Mouse (Mus musculus) embryonic facial prominence, embryonic 12.5 days (tissue): ENCODE measurements around the gene Syne3. TPM values are rescaled to one million over a fixed set of nuclear protein-coding genes. Genes with fewer than 3 reads are reported as not detected.

Experiments
- ATAC-seq: fragments of 200-750 bp; cut with Nextera tagmentation; 2 replicates; pipeline ENCODE4 v1.8.0; 2017; ENCODE audit not compliant: insufficient number of reproducible peaks, insufficient read depth, low FRiP score, low TSS enrichment
- H3K27ac ChIP-seq: fragments of 300-500 bp; sonication (generic); 2 replicates; pipeline ENCODE4 v1.5.1; 2016; ENCODE audit warnings: mild to moderate bottlenecking
- H3K27me3 ChIP-seq: fragments of 300-500 bp; sonication (generic); 2 replicates; pipeline ENCODE4 v1.6.1; 2016; ENCODE audit warnings: mild to moderate bottlenecking, moderate library complexity
- H3K36me3 ChIP-seq: fragments of 300-500 bp; sonication (generic); 2 replicates; pipeline ENCODE4 v1.6.1; 2016; ENCODE audit warnings: mild to moderate bottlenecking
- H3K4me1 ChIP-seq: fragments of 300-500 bp; sonication (generic); 2 replicates; pipeline ENCODE4 v1.6.1; 2016
- H3K4me2 ChIP-seq: fragments of 300-500 bp; sonication (generic); replicated peaks from 2 replicates; pipeline ENCODE4 v1.6.1; 2016; ENCODE audit warnings: mild to moderate bottlenecking, moderate library complexity
- H3K4me3 ChIP-seq: fragments of 300-500 bp; sonication (generic); 2 replicates; pipeline ENCODE4 v1.5.1; 2016; ENCODE audit warnings: mild to moderate bottlenecking
- H3K9ac ChIP-seq: fragments of 300-500 bp; sonication (generic); 2 replicates; pipeline ENCODE4 v1.6.1; 2016; ENCODE audit warnings: mild to moderate bottlenecking, moderate library complexity
- H3K9me3 ChIP-seq: fragments of 300-500 bp; sonication (generic); 2 replicates; pipeline ENCODE4 v1.6.1; 2016; ENCODE audit warnings: mild to moderate bottlenecking, moderate library complexity
- WGBS: fragments of 180-500 bp; shearing (Covaris S2); methylation state at CpG from one replicate; pipeline ENCODE4 v1.1.7; 2016; 5-methylcytosine and 5-hydroxymethylcytosine counted together
- polyA plus RNA-seq: library from polyadenylated mRNA; unstranded; fragments of >200 nt; fragmentation: Nextera tagmentation; extraction: Ambion mirVana; gene quantifications from 2 replicates; pipeline ENCODE4 v1.2.1, GENCODE M21; 2016

Syne3 gene
- polyA plus RNA-seq, 1 experiment from 2014 or later: 0.79 TPM

DNA sequence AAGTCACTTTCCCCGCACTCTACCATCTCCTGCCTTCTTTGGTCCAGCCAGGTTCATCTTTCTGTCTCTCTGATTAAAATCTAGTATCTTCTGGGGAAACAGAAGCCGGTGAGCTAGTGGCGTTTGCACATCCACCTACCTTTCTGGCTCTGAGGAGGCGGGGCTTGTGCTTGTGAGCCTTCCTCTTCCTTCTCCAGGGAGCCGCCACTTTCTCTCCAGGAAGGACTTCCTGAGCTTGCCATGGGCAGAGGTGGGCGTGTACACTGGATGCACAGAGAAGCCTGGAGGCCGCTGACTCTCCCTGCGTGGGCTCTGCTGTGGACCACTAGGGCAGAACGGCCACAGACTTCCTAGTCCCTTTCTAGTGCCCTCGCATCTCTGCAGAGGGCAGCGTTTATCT is 110.4 kb downstream of the Syne3 start:
- 56% methylated on average over 11 of the region's 11 CpGs for WGBS
- Histone ChIP-seq H3K4me1 (peaks cover 29% of the 10 kb centered on the region), H3K27ac (no peak overlapping the region), H3K9ac (no peak overlapping the region), H3K4me3 (no peak overlapping the region), H3K9me3 (no peaks in the 10 kb centered on the region), H3K4me2 (no peak overlapping the region), H3K27me3 (no peaks in the 10 kb centered on the region), H3K36me3 (no peaks in the 10 kb centered on the region)
- ATAC-seq: no peak

DNA sequence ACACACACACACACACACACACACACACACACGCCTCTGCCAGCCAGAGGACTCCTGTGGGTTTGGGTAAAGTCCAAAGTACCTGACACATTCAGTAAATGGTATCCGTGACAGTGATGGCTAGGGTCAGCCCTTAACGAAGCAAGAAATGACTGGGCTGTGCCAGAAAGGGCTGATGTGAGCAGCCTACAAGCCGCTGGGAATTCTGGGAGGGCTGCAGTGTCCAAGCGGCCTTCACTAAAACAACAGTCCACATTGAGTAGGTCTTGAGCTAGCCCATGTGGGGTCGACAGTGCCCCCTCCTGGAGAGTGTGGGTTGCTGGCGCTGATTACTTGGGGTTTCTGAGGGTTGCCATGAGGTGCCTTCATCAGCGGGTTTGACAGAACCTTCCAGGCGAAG is 110.9 kb downstream of the Syne3 start:
- H3K27me3 ChIP-seq: no peaks in the 10 kb centered on the region
- H3K4me2 ChIP-seq: no peak overlapping the region
- no peak for ATAC-seq
- H3K27ac ChIP-seq: no peak overlapping the region
- no peak overlapping the region for H3K9ac ChIP-seq
- H3K36me3 ChIP-seq: no peaks in the 10 kb centered on the region
- WGBS: 76% methylated on average over 9 of the region's 9 CpGs
- peaks cover 24% of the 10 kb centered on the region for H3K4me1 ChIP-seq
- H3K4me3 ChIP-seq: no peak overlapping the region
- no peaks in the 10 kb centered on the region for H3K9me3 ChIP-seq

DNA sequence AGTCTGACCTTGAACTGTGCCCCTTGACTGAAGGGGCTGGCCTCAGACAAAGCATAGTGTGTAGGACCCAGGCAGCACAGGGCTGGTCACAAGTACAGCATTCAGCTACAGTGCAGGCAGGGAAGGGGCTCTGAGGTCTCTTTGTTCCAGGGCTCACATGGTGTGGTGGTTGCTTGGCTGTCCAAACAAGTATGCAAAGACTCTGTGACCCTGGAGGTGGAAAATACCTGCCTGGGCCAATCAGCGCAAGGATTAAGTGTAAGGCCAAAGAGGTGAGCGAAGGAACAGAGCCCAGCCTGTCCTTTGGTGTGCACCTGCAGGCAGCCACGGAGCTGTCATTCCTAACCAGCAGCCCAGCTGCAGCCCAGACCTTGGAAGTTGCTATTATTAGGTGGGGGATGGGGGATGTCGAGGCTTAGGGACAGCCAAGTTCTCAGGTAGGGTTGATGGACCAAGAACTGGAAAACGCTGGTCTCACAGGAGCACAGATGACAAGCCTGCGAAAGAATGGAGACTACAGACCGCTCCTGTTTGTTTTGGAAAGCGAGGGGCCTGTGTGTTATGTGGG is 112.5 kb downstream of the Syne3 start:
- H3K4me2 ChIP-seq: no peak overlapping the region
- H3K4me3 ChIP-seq: no peak overlapping the region
- H3K9ac ChIP-seq: no peak overlapping the region
- ATAC-seq: peak; percentile 84
- H3K27ac ChIP-seq: peak overlapping the region; percentile 41; the same call in 1 of the 2 replicates
- H3K27me3 ChIP-seq: no peaks in the 10 kb centered on the region
- no peaks in the 10 kb centered on the region for H3K36me3 ChIP-seq
- H3K4me1 ChIP-seq: peaks cover 21% of the 10 kb centered on the region
- WGBS: 41% methylated on average over 8 of the region's 8 CpGs
- H3K9me3 ChIP-seq: no peaks in the 10 kb centered on the region

DNA sequence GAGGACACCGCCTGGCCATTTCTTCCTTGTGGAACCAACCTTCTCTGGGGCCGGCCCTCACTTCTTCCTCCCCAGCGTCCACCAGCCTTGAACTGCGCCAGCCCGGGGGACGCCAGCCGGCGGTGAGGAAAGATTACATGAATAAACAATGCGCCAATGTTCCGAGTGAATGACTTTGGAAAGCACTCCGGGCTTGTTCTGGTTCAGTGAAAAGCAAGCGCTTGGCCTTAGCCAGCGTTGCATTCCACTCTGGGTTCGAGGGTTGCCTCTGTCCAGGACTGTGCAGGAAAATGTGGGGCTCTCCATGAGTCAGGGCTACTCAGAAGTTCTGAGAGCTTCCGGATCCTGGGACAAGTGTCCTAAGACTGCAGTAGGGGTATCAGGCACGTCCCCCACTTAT is 113.0 kb downstream of the Syne3 start:
- H3K27ac ChIP-seq: peak overlapping the region; percentile 41
- ATAC-seq: peak; percentile 50

DNA sequence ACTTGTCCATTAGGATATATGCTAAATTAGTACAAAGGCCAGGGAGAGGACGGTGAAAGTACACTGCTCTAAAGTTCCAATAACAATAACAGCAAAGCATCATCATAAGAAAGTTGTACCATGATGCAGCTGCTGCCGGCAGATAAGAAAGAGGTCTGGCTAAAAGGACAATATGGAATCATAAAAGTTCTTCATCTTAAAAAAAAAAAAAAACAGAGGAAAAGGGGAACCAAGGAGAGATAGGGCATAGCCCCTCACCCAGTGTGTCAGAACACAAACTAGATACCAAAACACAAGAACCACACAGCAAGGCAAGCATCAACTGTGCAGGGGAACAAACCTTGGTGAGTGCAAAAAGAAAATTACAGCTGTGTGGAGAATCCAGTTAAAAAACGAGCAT is 117.4 kb downstream of the Syne3 start:
- Histone ChIP-seq H3K4me3 (no peak overlapping the region), H3K4me1 (peaks cover 20% of the 10 kb centered on the region), H3K27ac (no peak overlapping the region), H3K9me3 (no peaks in the 10 kb centered on the region), H3K9ac (no peak overlapping the region), H3K4me2 (no peak overlapping the region), H3K27me3 (no peaks in the 10 kb centered on the region), H3K36me3 (no peaks in the 10 kb centered on the region)
- 90% methylated on average over 3 of the region's 3 CpGs for WGBS
- ATAC-seq: no peak

More for the DNA sequence above, 113.0 kb downstream of the Syne3 start:
- Histone ChIP-seq H3K9me3 (no peaks in the 10 kb centered on the region), H3K4me3 (no peak overlapping the region), H3K4me2 (no peak overlapping the region), H3K36me3 (no peaks in the 10 kb centered on the region), H3K27me3 (no peaks in the 10 kb centered on the region), H3K9ac (no peak overlapping the region), H3K4me1 (peaks cover 21% of the 10 kb centered on the region)
- 51% methylated on average over 16 of the region's 16 CpGs for WGBS

DNA sequence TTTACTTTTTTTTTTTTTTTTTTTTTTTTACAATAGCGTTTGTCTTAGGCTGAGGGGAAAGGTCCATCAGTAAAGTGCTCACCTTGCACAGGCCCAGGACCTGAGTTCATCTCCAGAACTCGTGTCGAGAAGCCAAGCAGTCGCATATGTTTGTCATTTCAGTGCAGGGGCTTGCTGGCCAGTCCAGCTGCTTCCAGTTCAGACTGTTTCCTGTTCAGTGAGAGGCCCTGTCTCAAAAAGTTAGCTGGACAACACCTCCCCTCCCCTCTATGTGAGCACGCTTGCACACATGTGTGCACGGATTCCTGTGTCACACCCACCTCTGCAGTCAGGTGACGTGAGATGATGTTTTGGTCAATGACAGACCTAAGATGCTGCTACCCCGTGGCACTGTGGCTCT is 119.5 kb downstream of the Syne3 start:
- no peak overlapping the region for H3K27ac ChIP-seq
- ATAC-seq: no peak
- no peak overlapping the region for H3K4me2 ChIP-seq
- peaks cover 10% of the 10 kb centered on the region; the same call in 1 of the 2 replicates for H3K4me1 ChIP-seq
- H3K9me3 ChIP-seq: no peaks in the 10 kb centered on the region
- H3K36me3 ChIP-seq: no peaks in the 10 kb centered on the region
- no peak overlapping the region for H3K9ac ChIP-seq
- no peaks in the 10 kb centered on the region for H3K27me3 ChIP-seq
- H3K4me3 ChIP-seq: no peak overlapping the region
- 42% methylated on average over 8 of the region's 8 CpGs for WGBS

DNA sequence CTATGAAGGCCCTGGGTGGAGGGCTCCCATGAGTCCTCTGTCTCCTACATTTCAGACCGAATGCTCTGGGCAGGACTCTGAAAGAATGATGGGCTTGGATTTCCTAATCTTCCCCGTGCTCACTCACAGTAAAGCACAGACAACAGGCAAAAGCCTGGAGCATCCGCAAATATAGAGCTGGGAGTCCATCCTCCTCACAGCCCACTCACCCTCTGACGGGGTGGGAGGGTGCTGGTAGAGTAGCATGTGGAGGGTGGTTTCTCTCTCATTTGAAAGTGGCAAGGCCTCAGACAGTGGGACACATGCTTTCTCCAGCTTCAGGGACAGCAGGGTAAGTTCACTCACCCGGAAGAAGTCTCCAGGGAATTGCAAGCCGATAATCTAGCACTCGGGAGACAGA is 123.5 kb downstream of the Syne3 start:
- H3K4me1 ChIP-seq: peaks cover 10% of the 10 kb centered on the region; the same call in 1 of the 2 replicates
- ATAC-seq: no peak
- no peak overlapping the region for H3K9ac ChIP-seq
- H3K4me2 ChIP-seq: no peak overlapping the region
- no peak overlapping the region for H3K27ac ChIP-seq
- H3K36me3 ChIP-seq: no peaks in the 10 kb centered on the region
- H3K9me3 ChIP-seq: no peaks in the 10 kb centered on the region
- H3K4me3 ChIP-seq: no peak overlapping the region
- no peaks in the 10 kb centered on the region for H3K27me3 ChIP-seq
- WGBS: 82% methylated on average over 7 of the region's 7 CpGs

DNA sequence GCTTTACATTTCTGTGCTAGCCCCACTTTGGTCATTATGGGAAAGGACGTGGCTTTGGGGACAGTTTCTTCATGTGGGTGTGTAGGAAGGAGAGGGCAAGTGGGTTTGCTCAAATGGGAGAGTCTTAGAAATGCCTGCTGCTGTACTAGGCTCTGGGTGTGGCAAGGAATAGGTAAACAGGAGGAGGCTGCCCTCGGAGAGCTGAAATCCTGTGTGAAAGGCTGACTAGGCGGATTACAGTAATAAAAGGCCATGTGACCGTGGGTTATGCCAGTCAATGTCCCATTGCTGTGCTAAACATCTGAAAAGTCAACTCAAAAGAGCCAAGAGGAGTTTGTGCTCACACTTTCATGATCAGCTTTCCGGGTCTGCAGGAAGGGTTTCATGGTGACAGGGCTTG is 127.1 kb downstream of the Syne3 start:
- Histone ChIP-seq H3K4me2 (no peak overlapping the region), H3K4me1 (0 out of 2 replicates have a peak, but pooled peaks cover 3% of the 10 kb centered on the region), H3K4me3 (no peak overlapping the region), H3K27me3 (no peaks in the 10 kb centered on the region), H3K9ac (no peak overlapping the region), H3K36me3 (no peaks in the 10 kb centered on the region), H3K27ac (no peak overlapping the region), H3K9me3 (no peaks in the 10 kb centered on the region)
- 71% methylated on average over 5 of the region's 5 CpGs for WGBS
- no peak for ATAC-seq

DNA sequence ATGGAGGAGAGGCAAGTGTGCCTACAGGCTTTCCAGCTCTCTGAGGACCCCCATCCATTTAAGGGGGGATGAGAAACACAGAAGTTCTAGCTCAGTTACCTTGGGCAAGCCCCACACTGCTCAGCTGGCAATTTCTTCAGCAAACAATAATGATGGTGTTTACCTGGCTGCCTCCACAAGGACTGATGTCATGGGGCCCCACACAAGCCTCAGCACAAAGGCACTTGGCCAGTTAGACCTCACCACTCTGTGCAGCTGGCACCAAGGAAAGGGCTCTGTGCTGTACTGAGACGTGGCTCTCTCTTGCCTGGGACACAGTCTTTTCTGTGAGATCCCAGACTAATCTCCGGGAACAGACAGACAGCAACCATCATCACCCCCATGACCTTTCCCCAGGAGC is 127.5 kb downstream of the Syne3 start:
- Histone ChIP-seq H3K4me2 (no peak overlapping the region), H3K27me3 (no peaks in the 10 kb centered on the region), H3K9ac (no peak overlapping the region), H3K27ac (no peak overlapping the region), H3K36me3 (no peaks in the 10 kb centered on the region), H3K9me3 (no peaks in the 10 kb centered on the region), H3K4me3 (no peak overlapping the region), H3K4me1 (0 out of 2 replicates have a peak, but pooled peaks cover 3% of the 10 kb centered on the region)
- WGBS: 50% methylated on average over 2 of the region's 2 CpGs
- no peak for ATAC-seq

DNA sequence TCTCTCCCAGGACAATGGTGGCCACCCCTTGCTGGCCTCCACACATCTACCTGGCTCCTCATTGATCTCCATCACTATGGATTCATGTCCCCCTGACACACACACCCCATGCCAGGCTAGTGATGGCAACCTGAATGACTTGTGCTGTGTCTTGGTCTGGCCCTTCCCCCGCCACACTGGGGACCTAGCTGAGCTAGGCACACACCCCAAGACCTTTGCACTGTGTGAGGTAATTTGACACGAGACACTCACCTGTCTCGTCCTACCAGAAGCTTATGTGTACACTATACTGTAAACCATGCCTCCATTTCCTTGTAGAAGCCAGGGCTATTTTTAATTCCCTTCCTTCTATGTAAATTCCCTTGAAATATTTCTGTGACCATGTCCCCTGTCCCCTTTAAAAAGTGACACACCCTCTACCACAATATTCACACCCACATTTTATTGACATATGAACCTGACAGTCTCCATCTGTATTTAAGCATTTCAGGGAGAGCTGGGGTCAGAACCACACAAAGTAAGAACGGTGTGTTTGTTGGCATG is 128.0 kb downstream of the Syne3 start:
- H3K9ac ChIP-seq: no peak overlapping the region
- no peak overlapping the region for H3K4me2 ChIP-seq
- no peak overlapping the region for H3K27ac ChIP-seq
- ATAC-seq: no peak
- 74% methylated on average over 4 of the region's 4 CpGs for whole genome bisulfite sequencing
- 0 out of 2 replicates have a peak, but pooled peaks cover 3% of the 10 kb centered on the region for H3K27me3 ChIP-seq
- H3K36me3 ChIP-seq: no peaks in the 10 kb centered on the region
- H3K9me3 ChIP-seq: no peaks in the 10 kb centered on the region
- no peak overlapping the region for H3K4me3 ChIP-seq
- H3K4me1 ChIP-seq: 0 out of 2 replicates have a peak, but pooled peaks cover 3% of the 10 kb centered on the region

DNA sequence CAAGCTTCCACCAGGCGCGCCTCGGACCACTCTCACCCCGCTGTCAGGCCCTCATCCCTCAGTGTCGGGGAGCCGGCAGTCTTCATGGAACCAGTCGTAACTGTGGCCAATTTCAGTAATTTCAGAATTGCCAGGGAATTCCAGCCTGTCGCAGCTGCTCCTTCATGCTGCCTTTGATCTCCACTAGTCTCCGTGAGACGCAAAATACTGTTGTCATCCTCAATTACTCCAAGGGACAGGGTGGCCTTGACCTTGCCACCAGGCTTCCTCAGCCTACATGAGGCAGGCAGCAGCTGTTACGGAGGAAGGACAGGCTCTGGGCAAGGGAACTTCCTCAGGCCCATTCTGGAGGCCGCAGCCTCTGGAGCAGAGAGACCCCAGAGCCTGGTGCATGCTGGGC is 129.2 kb downstream of the Syne3 start:
- no peak overlapping the region for H3K4me2 ChIP-seq
- H3K9ac ChIP-seq: no peak overlapping the region
- H3K36me3 ChIP-seq: no peaks in the 10 kb centered on the region
- 0 out of 2 replicates have a peak, but pooled peaks cover 3% of the 10 kb centered on the region for H3K4me1 ChIP-seq
- H3K27me3 ChIP-seq: 0 out of 2 replicates have a peak, but pooled peaks cover 5% of the 10 kb centered on the region
- H3K9me3 ChIP-seq: no peaks in the 10 kb centered on the region
- no peak overlapping the region for H3K27ac ChIP-seq
- ATAC-seq: peak; percentile 32
- H3K4me3 ChIP-seq: no peak overlapping the region
- 39% methylated on average over 12 of the region's 12 CpGs for WGBS
